In genomic region chr2:118128313-118128712, GRCm38 (mm10) we compare ENCODE assay signal across 16 mouse cellular contexts.
"Had no signal": no experiment of that assay in that cellular context is flagged by ENCODE, and none has a peak within 500 bp of the region (broad histone marks: within the 10 kb centered on the region; RNA-seq: fewer than 3 reads in every experiment).

No protein-coding gene starts in this region.

- H3K9me3 ChIP-seq: liver, embryonic 15.5 days; lung, embryonic 15.5 days; megakaryocyte, embryonic 14.5 days; midbrain, embryonic 13.5 days; midbrain, embryonic 15.5 days; neural tube, embryonic 12.5 days; stomach, embryonic 15.5 days had no signal

- H3K27ac ChIP-seq: liver, embryonic 15.5 days; lung, embryonic 15.5 days; macrophage; midbrain, embryonic 13.5 days; midbrain, embryonic 15.5 days; neural tube, embryonic 12.5 days; stomach, embryonic 15.5 days; stomach, postnatal 0 days had no signal

- H3K36me3 ChIP-seq: liver, embryonic 15.5 days; midbrain, embryonic 13.5 days; midbrain, embryonic 15.5 days; neural tube, embryonic 12.5 days had no signal

- DNase-seq: liver, postnatal 0 days; lung, adult 2 months; lung, postnatal 10 days; right cerebral cortex, postnatal 14 days; thymus, postnatal 14 days; thymus, postnatal 36 days had no signal

- H3K4me3 ChIP-seq: liver, embryonic 15.5 days; lung, embryonic 15.5 days; megakaryocyte, embryonic 14.5 days; midbrain, embryonic 13.5 days; midbrain, embryonic 15.5 days; neural tube, embryonic 12.5 days; stomach, embryonic 15.5 days had no signal

- H3K27me3 ChIP-seq: liver, embryonic 15.5 days; lung, embryonic 15.5 days; megakaryocyte, embryonic 14.5 days; midbrain, embryonic 13.5 days; midbrain, embryonic 15.5 days; neural tube, embryonic 12.5 days; stomach, embryonic 15.5 days had no signal

- H3K9ac ChIP-seq: liver, embryonic 15.5 days; liver, postnatal 0 days; lung, embryonic 15.5 days; midbrain, embryonic 13.5 days; midbrain, embryonic 15.5 days; neural tube, embryonic 12.5 days; stomach, embryonic 15.5 days had no signal

- H3K4me2 ChIP-seq: liver, embryonic 15.5 days; lung, embryonic 15.5 days; midbrain, embryonic 11.5 days; midbrain, embryonic 13.5 days; midbrain, embryonic 15.5 days; neural tube, embryonic 12.5 days; stomach, embryonic 15.5 days had no signal

- ATAC-seq: liver, postnatal 0 days; midbrain, embryonic 13.5 days; midbrain, embryonic 15.5 days had no signal

- H3K4me1 ChIP-seq: liver, embryonic 15.5 days; neural tube, embryonic 12.5 days; stomach, embryonic 15.5 days had no signal
